Mouse (Mus musculus): ENCODE results near the gene Usp8. TPM values are rescaled to one million over a fixed set of nuclear protein-coding genes. Genes with fewer than 3 reads are reported as not detected.

Gene Usp8
- polyA plus RNA-seq, 1 experiment = 18.6 TPM

DNA sequence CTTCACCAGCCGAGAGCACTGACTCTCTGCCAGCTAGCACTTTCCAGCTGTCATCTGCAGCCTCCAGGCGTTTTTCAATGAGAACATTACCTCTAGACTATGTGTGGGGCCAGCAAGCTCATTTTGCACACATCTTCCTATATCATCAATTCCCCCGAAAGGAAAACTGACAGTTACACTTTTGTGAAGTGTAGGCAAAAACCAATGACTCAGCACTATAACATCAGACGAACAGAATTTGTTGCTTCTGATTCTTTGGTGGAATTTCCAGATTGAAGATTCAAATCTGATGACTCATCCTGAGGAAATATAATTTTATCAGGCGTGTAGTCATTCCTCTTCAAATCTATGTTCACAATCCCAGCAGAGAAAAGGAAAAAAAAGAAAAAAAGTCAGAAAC lies 85.5 kb downstream of the Usp8 start:
- no peaks in the 10 kb centered on the region for H3K27me3 ChIP-seq (ENCODE audit: control insufficient read depth, insufficient read depth, insufficient read length)
- H3K4me3 ChIP-seq = no peak overlapping the region
- H3ac ChIP-seq (ENCODE audit: control insufficient read depth, insufficient read length) = no peak overlapping the region
- H3K4me2 ChIP-seq (ENCODE audit: low read depth) = no peak overlapping the region
- TF ChIP-seq CEBPB (IDR thresholded peaks at IDR 0.05; ENCODE audit: insufficient read depth, poor library complexity, severe bottlenecking) (no peak), POLR2A (IDR thresholded peaks at IDR 0.05; ENCODE audit: insufficient read length, low read depth) (no peak), MYOG (IDR thresholded peaks at IDR 0.05; ENCODE audit: control insufficient read depth in 1 of 3, insufficient read depth in 1 of 3, insufficient read length in 2 of 3, low read depth in 2 of 3) (no peak), REST (IDR thresholded peaks at IDR 0.05; ENCODE audit: insufficient read depth, insufficient read length) (no peak), SRF (IDR thresholded peaks at IDR 0.05; ENCODE audit: control insufficient read depth, insufficient read length, low read depth) (no peak), USF1 (IDR thresholded peaks at IDR 0.05; ENCODE audit: low read depth) (no peak), MYOD1 (IDR thresholded peaks at IDR 0.05; ENCODE audit: control insufficient read depth in 1 of 3, insufficient read length in 2 of 3, low read depth in 2 of 3) (no peak), POLR2AphosphoS2 (IDR thresholded peaks at IDR 0.05; ENCODE audit: insufficient read length, low read depth) (no peak), MAX (IDR thresholded peaks at IDR 0.05; ENCODE audit: low read depth) (no peak), TCF12 (IDR thresholded peaks at IDR 0.05; ENCODE audit: insufficient read depth, poor library complexity, severe bottlenecking) (no peak)
- no peaks in the 10 kb centered on the region for H3K79me2 ChIP-seq (ENCODE audit: control insufficient read depth, insufficient read depth)
- H3K36me3 ChIP-seq (ENCODE audit: control insufficient read depth, insufficient read depth) = peaks cover 26% of the 10 kb centered on the region

DNA sequence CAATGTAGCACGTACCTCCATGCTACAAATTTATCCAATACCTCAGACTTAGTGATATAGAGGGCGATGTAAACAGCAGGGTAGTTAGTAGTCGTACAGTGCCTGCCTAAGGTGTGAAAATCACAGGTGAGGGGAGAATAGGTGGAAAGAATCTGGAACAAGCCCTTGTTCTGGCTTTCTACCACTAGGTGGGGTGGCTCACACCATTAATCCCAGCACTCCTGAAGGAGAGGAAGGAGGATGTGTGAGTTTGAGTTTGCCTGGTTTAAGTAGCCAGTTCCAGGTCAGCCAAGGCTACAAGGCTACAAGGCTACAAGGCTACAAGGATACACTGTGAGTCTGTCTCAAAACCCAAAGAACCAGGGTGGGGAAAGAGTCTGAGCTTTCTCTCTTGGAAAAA lies 88.6 kb downstream of the Usp8 start:
- Histone ChIP-seq H3K27me3 (ENCODE audit: control insufficient read depth, insufficient read depth, insufficient read length) (no peaks in the 10 kb centered on the region), H3ac (ENCODE audit: control insufficient read depth, insufficient read length) (no peak overlapping the region), H3K4me3 (no peak overlapping the region), H3K4me2 (ENCODE audit: low read depth) (no peak overlapping the region), H3K36me3 (ENCODE audit: control insufficient read depth, insufficient read depth) (peaks cover 38% of the 10 kb centered on the region), H3K79me2 (ENCODE audit: control insufficient read depth, insufficient read depth) (no peaks in the 10 kb centered on the region)
- no peak for TF ChIP-seq POLR2A (IDR thresholded peaks at IDR 0.05; ENCODE audit: insufficient read length, low read depth)
- TF ChIP-seq POLR2AphosphoS2 (IDR thresholded peaks at IDR 0.05; ENCODE audit: insufficient read length, low read depth) = no peak
- TF ChIP-seq TCF12 (IDR thresholded peaks at IDR 0.05; ENCODE audit: insufficient read depth, poor library complexity, severe bottlenecking) = no peak
- no peak for TF ChIP-seq USF1 (IDR thresholded peaks at IDR 0.05; ENCODE audit: low read depth)
- TF ChIP-seq MAX (IDR thresholded peaks at IDR 0.05; ENCODE audit: low read depth) = no peak
- TF ChIP-seq MYOG (IDR thresholded peaks at IDR 0.05; ENCODE audit: control insufficient read depth in 1 of 3, insufficient read depth in 1 of 3, insufficient read length in 2 of 3, low read depth in 2 of 3) = no peak
- no peak for TF ChIP-seq CEBPB (IDR thresholded peaks at IDR 0.05; ENCODE audit: insufficient read depth, poor library complexity, severe bottlenecking)
- TF ChIP-seq MYOD1 (IDR thresholded peaks at IDR 0.05; ENCODE audit: control insufficient read depth in 1 of 3, insufficient read length in 2 of 3, low read depth in 2 of 3) = no peak
- TF ChIP-seq TCF3 (IDR thresholded peaks at IDR 0.05; ENCODE audit: insufficient read length, low read depth) = no peak
- no peak for TF ChIP-seq REST (IDR thresholded peaks at IDR 0.05; ENCODE audit: insufficient read depth, insufficient read length)
- no peak for TF ChIP-seq E2F4 (IDR thresholded peaks at IDR 0.05; ENCODE audit: insufficient read depth)
- no peak for TF ChIP-seq SRF (IDR thresholded peaks at IDR 0.05; ENCODE audit: control insufficient read depth, insufficient read length, low read depth)

DNA sequence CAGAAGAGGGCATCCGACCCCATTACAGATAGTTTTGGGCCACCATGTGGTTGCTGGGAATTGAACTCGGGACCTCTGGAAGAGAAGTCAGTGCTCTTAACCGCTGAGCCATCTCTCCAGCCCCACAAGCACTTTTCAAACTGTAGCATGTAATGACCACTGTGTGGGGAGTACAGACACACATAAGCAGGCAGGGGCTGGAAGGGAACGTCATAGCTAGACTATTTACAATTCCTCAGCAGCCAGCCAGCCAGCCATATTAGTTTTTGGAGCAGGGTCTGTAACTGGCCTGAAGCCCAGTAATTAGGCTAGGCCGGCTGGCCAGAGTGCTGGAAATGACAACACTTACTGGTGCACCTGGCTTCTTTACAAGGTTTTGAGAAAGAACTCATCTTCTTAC lies 91.3 kb downstream of the Usp8 start:
- TF ChIP-seq USF1 (IDR thresholded peaks at IDR 0.05; ENCODE audit: low read depth) (no peak), MYOD1 (IDR thresholded peaks at IDR 0.05; ENCODE audit: control insufficient read depth in 1 of 3, insufficient read length in 2 of 3, low read depth in 2 of 3) (no peak)
- no peak overlapping the region for H3K4me3 ChIP-seq
- no peaks in the 10 kb centered on the region for H3K79me2 ChIP-seq (ENCODE audit: control insufficient read depth, insufficient read depth)
- H3K4me2 ChIP-seq (ENCODE audit: low read depth) = no peak overlapping the region
- H3K36me3 ChIP-seq (ENCODE audit: control insufficient read depth, insufficient read depth) = peaks cover 49% of the 10 kb centered on the region
- H3K27me3 ChIP-seq (ENCODE audit: control insufficient read depth, insufficient read depth, insufficient read length) = no peaks in the 10 kb centered on the region
- no peak overlapping the region for H3ac ChIP-seq (ENCODE audit: control insufficient read depth, insufficient read length)

DNA sequence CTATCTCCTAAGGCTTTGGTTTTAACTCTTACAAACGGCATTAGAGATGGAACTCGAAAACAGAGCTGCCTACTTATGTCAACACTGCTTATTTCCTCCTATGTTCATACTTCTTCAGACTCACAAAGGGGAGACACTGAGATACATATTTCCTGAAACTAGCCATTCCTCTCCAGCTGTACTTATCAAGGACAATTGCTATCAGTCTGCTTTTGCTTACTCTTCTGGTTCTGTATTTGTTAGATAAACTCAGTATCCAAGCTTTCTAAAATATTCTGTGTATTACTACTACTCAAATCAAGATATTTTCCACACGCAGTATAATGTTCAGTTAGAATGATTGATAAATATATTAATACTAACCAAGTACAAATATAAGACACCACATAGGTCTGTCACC lies 94.9 kb downstream of the Usp8 start:
- H3K4me3 ChIP-seq = no peak overlapping the region
- peaks cover 55% of the 10 kb centered on the region for H3K36me3 ChIP-seq (ENCODE audit: control insufficient read depth, insufficient read depth)
- no peaks in the 10 kb centered on the region for H3K79me2 ChIP-seq (ENCODE audit: control insufficient read depth, insufficient read depth)
- no peak overlapping the region for H3K4me2 ChIP-seq (ENCODE audit: low read depth)
- H3K27me3 ChIP-seq (ENCODE audit: control insufficient read depth, insufficient read depth, insufficient read length) = no peaks in the 10 kb centered on the region
- no peak overlapping the region for H3ac ChIP-seq (ENCODE audit: control insufficient read depth, insufficient read length)
- TF ChIP-seq MYOD1 (IDR thresholded peaks at IDR 0.05; ENCODE audit: control insufficient read depth in 1 of 3, insufficient read length in 2 of 3, low read depth in 2 of 3) (no peak), SRF (IDR thresholded peaks at IDR 0.05; ENCODE audit: control insufficient read depth, insufficient read length, low read depth) (no peak), TCF12 (IDR thresholded peaks at IDR 0.05; ENCODE audit: insufficient read depth, poor library complexity, severe bottlenecking) (no peak), CEBPB (IDR thresholded peaks at IDR 0.05; ENCODE audit: insufficient read depth, poor library complexity, severe bottlenecking) (no peak), POLR2A (IDR thresholded peaks at IDR 0.05; ENCODE audit: insufficient read length, low read depth) (no peak), REST (IDR thresholded peaks at IDR 0.05; ENCODE audit: insufficient read depth, insufficient read length) (no peak), E2F4 (IDR thresholded peaks at IDR 0.05; ENCODE audit: insufficient read depth) (no peak), MYOG (IDR thresholded peaks at IDR 0.05; ENCODE audit: control insufficient read depth in 1 of 3, insufficient read depth in 1 of 3, insufficient read length in 2 of 3, low read depth in 2 of 3) (no peak), POLR2AphosphoS2 (IDR thresholded peaks at IDR 0.05; ENCODE audit: insufficient read length, low read depth) (no peak), TCF3 (IDR thresholded peaks at IDR 0.05; ENCODE audit: insufficient read length, low read depth) (no peak), MAX (IDR thresholded peaks at IDR 0.05; ENCODE audit: low read depth) (no peak), USF1 (IDR thresholded peaks at IDR 0.05; ENCODE audit: low read depth) (no peak)

Other genes starting within 250 kb of the Usp8 start
- 0.01 TPM for gene Atp8b4, start 206.7 kb upstream of the Usp8 start, polyA plus RNA-seq (2012; fragmentation: generic; extraction: Trizol)
- gene Slc27a2, start 154.9 kb upstream of the Usp8 start, polyA plus RNA-seq (2012; fragmentation: generic; extraction: Trizol) = not detected
- 0.36 TPM for gene Hdc, start 88.0 kb upstream of the Usp8 start, polyA plus RNA-seq (2012; fragmentation: generic; extraction: Trizol)
- gene Gabpb1, start 31.0 kb upstream of the Usp8 start, polyA plus RNA-seq (2012; fragmentation: generic; extraction: Trizol) = 12.3 TPM
- 0.90 TPM for gene Usp50, start 76.1 kb downstream of the Usp8 start, polyA plus RNA-seq (2012; fragmentation: generic; extraction: Trizol)
- 5.9 TPM for gene Trpm7, start 168.9 kb downstream of the Usp8 start, polyA plus RNA-seq (2012; fragmentation: generic; extraction: Trizol)
- gene Sppl2a, start 225.9 kb downstream of the Usp8 start, polyA plus RNA-seq (2012; fragmentation: generic; extraction: Trizol) = 14.9 TPM